Mouse (Mus musculus) hindbrain, embryonic 10.5 days (tissue): Measurements from ENCODE around the gene Leng1. TPM values are rescaled to one million over a fixed set of nuclear protein-coding genes. Genes with fewer than 3 reads are reported as not detected.
"Not testable (repeated sequence)": the region's sequence is repeated elsewhere in the genome, so short reads cannot be mapped to it uniquely, and the experiment has no call there.

Experiments used
- DNase-seq: peaks from one replicate; pipeline ENCODE4 v3.0.0-alpha.2; 2017; ENCODE audit warnings: low spot score
- H3K27ac ChIP-seq: fragments of 300-500 bp; sonication (generic); 2 replicates; pipeline ENCODE4 v1.5.1; 2016; ENCODE audit warnings: mild to moderate bottlenecking, moderate library complexity
- H3K27me3 ChIP-seq: fragments of 300-500 bp; sonication (generic); 2 replicates; pipeline ENCODE4 v1.6.1; 2016; ENCODE audit warnings: mild to moderate bottlenecking; ENCODE audit not compliant: poor library complexity, insufficient read depth, severe bottlenecking
- H3K36me3 ChIP-seq: fragments of 300-500 bp; sonication (generic); 2 replicates; pipeline ENCODE4 v1.6.1; 2016; ENCODE audit warnings: mild to moderate bottlenecking, moderate library complexity
- H3K4me1 ChIP-seq: fragments of 300-500 bp; sonication (generic); replicated peaks from 2 replicates; pipeline ENCODE4 v1.6.1; 2016; ENCODE audit warnings: mild to moderate bottlenecking
- H3K4me3 ChIP-seq: fragments of 300-500 bp; sonication (generic); 2 replicates; pipeline ENCODE4 v1.5.1; 2016; ENCODE audit warnings: mild to moderate bottlenecking, moderate library complexity
- H3K9me3 ChIP-seq: fragments of 300-500 bp; sonication (generic); 2 replicates; pipeline ENCODE4 v1.6.1; 2016; ENCODE audit warnings: mild to moderate bottlenecking, moderate library complexity
- WGBS: fragments of 180-500 bp; shearing (Covaris S2); methylation state at CpG from one replicate; pipeline ENCODE4 v1.1.7; 2016; 5-methylcytosine and 5-hydroxymethylcytosine counted together
- polyA plus RNA-seq: library from polyadenylated mRNA; unstranded; fragments of >200 nt; fragmentation: Nextera tagmentation; extraction: Ambion mirVana; gene quantifications from 2 replicates; pipeline ENCODE4 v1.2.1, GENCODE M21; 2016

The Leng1 gene
- polyA plus RNA-seq, 1 experiment from 2014 or later: 23.0 TPM

DNA sequence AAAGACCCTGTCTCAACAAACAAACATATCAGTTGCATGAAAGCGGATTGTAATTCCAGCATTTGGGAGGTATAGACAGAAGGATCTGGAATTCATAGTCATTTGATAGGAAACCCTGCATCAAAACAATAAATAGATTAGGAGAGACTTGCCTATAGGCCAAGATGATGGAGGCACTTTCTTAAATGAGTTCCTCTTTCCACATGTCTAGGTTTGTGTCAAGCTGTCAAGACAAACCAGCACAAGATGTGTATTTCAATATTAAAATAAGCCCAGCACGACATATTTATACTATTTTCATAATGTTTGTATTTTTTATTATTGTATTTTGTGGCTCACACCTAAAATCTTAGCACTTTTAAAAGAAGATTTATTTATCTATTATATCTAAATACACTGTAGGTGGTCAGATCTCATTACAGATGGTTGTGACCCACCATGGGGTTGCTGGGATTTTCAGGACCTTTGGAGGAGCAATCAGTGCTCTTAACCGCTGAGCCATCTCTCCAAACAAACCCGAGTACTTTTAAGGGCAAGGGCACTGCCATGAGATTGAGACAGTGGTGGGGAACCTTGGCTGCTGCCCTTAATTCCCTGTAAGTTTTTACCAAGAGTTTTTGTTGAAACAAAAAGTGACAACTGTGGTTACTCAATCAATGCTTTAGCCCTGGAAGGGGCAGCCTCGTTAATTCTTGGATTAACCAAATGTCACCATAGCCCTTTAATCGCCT lies 37.7 kb upstream of the Leng1 start:
- 21% methylated on average over 6 of the region's 6 CpGs for WGBS
- peak overlapping the region; percentile 97 for H3K27ac ChIP-seq
- peaks cover 75% of the 10 kb centered on the region for H3K36me3 ChIP-seq

DNA sequence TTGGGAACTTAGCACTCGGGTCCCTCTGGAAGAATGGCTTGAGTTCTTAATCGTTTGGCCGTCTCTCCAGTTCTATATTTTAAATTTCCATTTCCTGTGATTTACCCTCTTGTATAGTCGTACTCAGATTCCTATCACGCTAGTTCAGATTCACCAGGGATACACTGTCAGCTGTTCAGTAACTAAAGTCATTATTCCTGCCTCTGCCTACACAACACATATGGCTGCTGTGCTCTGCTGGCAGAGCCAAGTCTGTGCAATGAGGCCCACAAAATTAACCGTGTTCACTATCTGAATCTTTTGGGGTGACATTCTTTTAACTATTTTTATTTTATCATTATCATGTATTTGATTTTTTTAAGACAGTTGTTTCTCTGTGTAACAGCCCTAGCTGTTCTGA lies 32.8 kb upstream of the Leng1 start:
- Histone ChIP-seq H3K4me3 (no peak overlapping the region), H3K27me3 (no peaks in the 10 kb centered on the region), H3K36me3 (peaks cover 63% of the 10 kb centered on the region), H3K27ac (no peak overlapping the region), H3K9me3 (no peaks in the 10 kb centered on the region), H3K4me1 (peaks cover 18% of the 10 kb centered on the region)
- DNase-seq: no peak
- WGBS: 95% methylated on average over 6 of the region's 6 CpGs

More for the DNA sequence above, 37.7 kb upstream of the Leng1 start:
- Histone ChIP-seq H3K4me3 (peak overlapping the region; percentile 89), H3K9me3 (no peaks in the 10 kb centered on the region), H3K27me3 (no peaks in the 10 kb centered on the region), H3K4me1 (peaks cover 27% of the 10 kb centered on the region)
- no peak for DNase-seq

DNA sequence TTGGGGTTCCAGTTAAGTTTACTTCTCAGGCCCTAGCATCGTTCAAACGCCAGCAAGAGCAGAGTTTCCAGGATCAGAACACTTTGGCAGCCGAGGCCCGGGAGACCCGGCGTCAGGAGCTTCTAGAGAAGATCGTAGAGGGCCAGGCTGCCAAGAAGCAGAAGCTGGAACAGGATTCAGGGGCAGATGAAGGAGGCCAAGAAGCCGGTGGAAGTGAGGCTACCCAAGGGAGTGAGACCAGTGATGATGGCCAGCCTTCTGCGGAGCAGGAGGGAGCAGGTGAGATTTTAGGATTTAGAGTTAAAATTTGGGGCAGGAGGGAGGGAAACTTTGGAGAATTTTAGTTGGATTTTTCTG lies 29.3 kb upstream of the Leng1 start:
- H3K9me3 ChIP-seq, DNase-seq, H3K27me3 ChIP-seq: not testable (repeated sequence)
- Histone ChIP-seq H3K4me1 (peaks cover 28% of the 10 kb centered on the region), H3K4me3 (peak overlapping the region; percentile 72), H3K27ac (peak overlapping the region; percentile 92), H3K36me3 (peaks cover 45% of the 10 kb centered on the region)
- 13% methylated on average over 9 of the region's 9 CpGs for WGBS

DNA sequence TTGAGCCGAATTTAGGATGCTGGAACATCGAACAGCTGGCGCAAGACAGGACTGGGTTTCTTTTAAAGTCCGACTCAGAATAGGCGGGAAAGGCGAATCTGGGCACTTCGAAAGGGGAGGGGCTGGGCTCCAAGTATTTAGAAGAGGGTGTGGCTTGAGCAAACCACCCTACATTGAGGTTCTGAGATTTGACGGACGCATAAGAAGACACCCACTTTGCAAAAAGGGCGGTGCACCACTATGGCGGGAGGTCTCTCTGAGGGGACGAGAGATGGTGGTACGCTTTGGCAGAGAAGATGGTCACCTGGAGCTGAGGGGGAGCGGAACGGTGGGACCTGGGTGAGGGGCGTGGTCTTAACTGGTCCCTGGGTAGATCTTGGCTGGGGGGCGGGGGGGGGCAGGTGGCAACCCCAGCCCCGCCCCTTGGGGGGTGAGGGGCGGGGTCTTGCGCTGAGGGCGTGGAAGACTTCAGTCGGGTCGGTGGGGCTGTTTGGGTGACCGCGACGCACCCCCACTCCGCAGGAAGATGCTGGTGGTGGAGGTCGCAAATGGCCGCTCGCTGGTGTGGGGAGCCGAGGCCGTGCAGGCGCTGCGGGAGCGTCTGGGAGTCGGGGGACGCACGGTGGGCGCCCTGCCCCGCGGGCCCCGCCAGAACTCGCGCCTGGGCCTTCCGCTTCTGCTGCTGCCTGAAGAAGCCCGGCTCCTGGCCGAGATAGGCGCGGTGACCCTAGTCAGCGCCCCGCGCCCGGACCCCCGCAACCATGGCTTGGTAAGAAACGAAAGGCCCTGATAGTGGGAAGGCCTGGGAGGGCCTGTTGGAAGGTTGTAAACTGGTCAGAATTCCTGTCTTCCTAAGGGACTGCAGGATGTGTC lies 28.7 kb upstream of the Leng1 start:
- no peaks in the 10 kb centered on the region for H3K9me3 ChIP-seq
- DNase-seq: peak; percentile 83
- H3K27me3 ChIP-seq: no peaks in the 10 kb centered on the region
- peak overlapping the region; percentile 72 for H3K4me3 ChIP-seq
- H3K4me1 ChIP-seq: peaks cover 28% of the 10 kb centered on the region
- under 1% methylated on average over 54 of the region's 55 CpGs for WGBS
- H3K27ac ChIP-seq: peak overlapping the region; percentile 92
- H3K36me3 ChIP-seq: peaks cover 39% of the 10 kb centered on the region

DNA sequence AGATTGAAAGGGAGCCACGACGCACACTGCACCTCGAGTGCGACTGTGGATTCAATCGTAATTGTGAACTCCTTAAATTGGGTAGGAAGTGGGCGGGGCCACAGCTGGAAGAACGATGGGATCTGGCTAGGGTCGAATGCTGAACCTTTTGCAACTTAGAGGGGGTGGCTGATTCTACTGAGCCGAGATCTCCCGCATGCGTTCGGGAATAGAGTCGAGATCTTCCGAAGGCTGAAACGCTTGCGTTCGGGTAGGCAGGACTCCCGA lies 28.1 kb upstream of the Leng1 start:
- H3K4me3 ChIP-seq: peak overlapping the region; percentile 72
- DNase-seq: no peak
- peaks cover 28% of the 10 kb centered on the region for H3K4me1 ChIP-seq
- no peaks in the 10 kb centered on the region for H3K9me3 ChIP-seq
- H3K36me3 ChIP-seq: peaks cover 34% of the 10 kb centered on the region
- no peaks in the 10 kb centered on the region for H3K27me3 ChIP-seq
- peak overlapping the region; percentile 92 for H3K27ac ChIP-seq
- under 1% methylated on average over 18 of the region's 18 CpGs for WGBS

DNA sequence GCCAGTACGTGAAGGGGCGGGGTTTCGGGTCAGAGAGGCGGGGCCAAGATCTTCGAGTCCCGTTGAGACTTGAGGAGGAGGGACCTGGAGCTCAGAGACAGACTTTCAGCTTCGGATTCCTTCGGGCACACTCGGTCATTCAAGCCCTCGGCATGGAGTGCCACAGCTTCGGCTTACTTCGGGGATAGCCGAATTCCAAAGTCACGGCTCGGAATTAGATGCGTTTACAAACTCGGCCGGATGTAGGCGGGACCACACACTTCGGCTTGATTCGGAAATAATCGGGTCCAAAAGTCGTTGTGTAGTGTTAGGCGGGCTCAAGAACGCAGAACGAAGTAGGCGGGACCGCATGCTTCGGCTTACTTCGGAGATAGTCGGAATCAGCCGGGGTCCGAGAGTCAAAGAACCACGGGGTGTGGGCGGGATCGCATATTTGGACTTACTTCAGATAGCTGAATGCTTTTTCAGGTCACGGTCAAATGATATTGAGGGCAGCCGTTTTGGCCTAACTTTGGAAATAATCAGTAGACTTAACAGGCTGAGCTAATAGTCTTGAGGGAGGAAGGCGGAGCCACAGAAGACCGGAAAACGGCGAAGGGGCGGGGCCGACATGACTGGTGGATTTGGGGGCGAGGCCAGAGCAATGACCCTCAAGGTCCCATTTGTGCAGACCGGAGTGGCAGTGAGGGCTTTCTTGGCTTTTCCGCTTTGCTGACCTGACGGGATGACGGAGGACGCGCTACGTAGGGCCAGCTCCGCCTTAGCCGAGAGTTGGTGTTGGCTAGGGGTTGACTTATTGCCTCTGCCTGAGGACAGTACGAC lies 27.6 kb upstream of the Leng1 start, which contains the start of gene Mboat7:
TSS of gene Mboat7 (minus strand) at position 537 of the 822 bp plus-strand sequence.
- WGBS: under 1% methylated on average over 55 of the region's 55 CpGs
- peaks cover 28% of the 10 kb centered on the region for H3K4me1 ChIP-seq
- peak within 1 kb of the TSS; percentile 72 for H3K4me3 ChIP-seq
- H3K27me3 ChIP-seq: no peaks in the 10 kb centered on the region
- H3K27ac ChIP-seq: peak within 1 kb of the TSS; percentile 92
- H3K9me3 ChIP-seq: no peaks in the 10 kb centered on the region
- H3K36me3 ChIP-seq: peaks cover 32% of the 10 kb centered on the region
- peak; percentile 96 for DNase-seq

DNA sequence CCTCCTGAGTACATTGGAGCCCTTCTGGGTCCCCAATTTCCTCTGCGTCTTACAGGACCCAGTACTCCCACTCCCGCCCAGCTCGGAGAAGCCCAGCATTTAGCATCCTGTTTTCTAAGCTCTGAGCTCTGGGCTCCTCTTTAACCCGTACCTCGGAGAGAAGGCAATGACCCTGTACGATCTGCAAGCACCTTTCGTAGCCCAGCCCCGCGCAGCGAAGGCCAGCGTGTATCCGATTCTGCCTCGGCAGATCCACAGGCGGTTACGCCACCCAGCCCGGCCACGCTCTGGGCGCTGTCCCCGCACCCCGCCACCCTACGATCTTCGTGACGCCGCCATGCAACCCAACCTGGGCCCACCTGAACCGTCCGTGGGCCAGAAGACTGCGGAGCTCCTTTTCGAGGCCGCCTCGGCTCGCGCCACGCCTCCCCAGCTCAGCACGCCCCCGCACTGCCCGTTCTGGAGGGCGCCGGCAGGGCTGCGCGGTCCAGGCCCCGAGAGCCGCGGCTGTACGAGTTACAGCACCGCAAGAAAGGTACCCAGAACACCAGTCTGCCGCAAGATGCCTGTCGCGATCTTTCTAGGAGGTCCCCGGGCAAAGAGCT lies 26.8 kb upstream of the Leng1 start, which contains the start of gene Tsen34:
TSS of gene Tsen34 (plus strand) at position 482 of the 605 bp plus-strand sequence.
- WGBS: under 1% methylated on average over 49 of the region's 49 CpGs

DNA sequence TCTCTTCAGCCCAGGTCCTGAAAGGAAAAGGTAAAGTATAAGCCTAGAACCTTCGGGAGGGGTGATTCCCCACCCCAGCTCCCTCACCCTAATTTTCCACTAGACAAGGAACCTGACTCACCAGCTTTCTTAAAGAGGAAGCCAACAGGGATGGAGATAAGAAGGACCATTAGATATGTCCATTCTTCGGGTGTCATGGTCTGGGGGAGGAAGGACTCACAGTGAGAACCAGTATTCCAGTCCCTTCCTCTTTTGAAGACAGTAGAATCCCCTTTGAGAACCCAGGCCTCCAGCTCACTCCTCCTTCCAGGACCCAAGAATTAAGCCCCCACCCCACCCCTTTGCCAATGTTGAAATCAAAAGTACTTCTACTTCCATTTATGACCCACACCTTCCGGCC lies 26.3 kb upstream of the Leng1 start:
- Histone ChIP-seq H3K27me3 (no peaks in the 10 kb centered on the region), H3K27ac (peak overlapping the region; percentile 92), H3K4me3 (peak overlapping the region; percentile 72), H3K36me3 (peaks cover 31% of the 10 kb centered on the region), H3K9me3 (no peaks in the 10 kb centered on the region), H3K4me1 (peaks cover 28% of the 10 kb centered on the region)
- 50% methylated on average over 3 of the region's 3 CpGs for WGBS
- DNase-seq: no peak

More for the DNA sequence above, 26.8 kb upstream of the Leng1 start, which contains the start of gene Tsen34:
- peak within 1 kb of the TSS; percentile 92 for H3K27ac ChIP-seq
- peaks cover 31% of the 10 kb centered on the region for H3K36me3 ChIP-seq
- H3K4me1 ChIP-seq: peaks cover 28% of the 10 kb centered on the region
- no peaks in the 10 kb centered on the region for H3K9me3 ChIP-seq
- H3K27me3 ChIP-seq: no peaks in the 10 kb centered on the region
- H3K4me3 ChIP-seq: peak within 1 kb of the TSS; percentile 72
- DNase-seq: no peak

DNA sequence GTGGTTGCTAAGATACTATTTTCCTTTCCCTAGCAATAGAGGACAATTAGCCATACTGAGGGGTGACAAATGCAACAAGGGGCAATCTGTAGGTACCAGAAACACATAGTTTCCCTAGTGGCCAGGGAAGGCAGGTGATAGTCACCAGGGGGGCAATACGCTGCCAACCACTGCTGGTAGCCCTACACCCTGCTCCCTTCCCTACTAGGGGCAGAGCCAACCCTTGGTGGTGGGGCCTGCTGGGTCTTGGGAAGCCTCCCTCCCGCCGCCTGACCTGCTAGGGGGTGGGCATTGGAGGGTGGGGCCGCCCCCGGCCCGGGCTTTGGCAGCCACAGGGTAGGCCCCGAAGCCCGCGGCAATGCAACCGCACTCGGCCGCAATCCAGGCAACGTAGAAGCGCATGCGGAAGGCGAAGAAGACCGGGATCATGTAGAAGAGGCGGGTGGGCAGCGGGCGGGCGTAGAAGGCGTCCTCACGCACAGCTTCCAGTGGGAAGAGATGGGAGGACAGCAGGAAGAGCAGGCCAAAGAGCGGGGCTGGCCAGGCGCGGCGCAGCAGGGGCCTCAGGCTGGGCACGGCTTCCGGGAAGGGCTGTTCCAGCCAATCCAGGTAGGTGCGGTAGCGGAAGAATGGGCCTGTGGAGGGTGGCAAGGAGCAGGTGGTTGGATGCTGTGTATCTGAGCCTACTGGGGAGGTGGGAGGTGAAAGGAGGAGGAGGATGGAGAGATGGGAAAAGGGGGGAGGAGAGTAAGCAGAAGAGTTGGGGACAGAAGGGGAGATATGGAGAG lies 20.0 kb upstream of the Leng1 start:
- DNase-seq: no peak
- Histone ChIP-seq H3K27ac (peak overlapping the region; percentile 40; the same call in 1 of the 2 replicates), H3K9me3 (no peaks in the 10 kb centered on the region), H3K36me3 (peaks cover 50% of the 10 kb centered on the region), H3K4me1 (peaks cover 24% of the 10 kb centered on the region), H3K27me3 (no peaks in the 10 kb centered on the region), H3K4me3 (no peak overlapping the region)
- WGBS: 80% methylated on average over 31 of the region's 31 CpGs

DNA sequence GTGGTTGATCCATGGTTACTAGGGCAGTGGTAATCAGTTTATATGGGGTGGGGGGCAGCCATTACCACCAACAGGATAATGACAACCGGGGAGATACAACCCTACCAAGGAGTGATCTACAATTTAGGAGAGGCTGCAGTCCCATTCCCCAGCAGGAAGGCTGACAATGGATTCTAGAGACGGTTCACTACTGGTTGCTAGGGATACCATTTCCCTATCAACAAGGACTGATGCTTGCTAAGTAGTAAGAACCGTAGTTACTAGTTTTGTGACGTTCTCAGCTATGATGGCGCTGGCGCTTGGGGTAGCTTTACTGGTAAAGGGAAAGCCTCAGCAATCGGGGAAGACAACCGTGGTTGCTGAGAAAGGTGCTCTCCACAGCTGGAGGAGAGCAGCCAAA lies 19.1 kb upstream of the Leng1 start:
- no peaks in the 10 kb centered on the region for H3K9me3 ChIP-seq

DNA sequence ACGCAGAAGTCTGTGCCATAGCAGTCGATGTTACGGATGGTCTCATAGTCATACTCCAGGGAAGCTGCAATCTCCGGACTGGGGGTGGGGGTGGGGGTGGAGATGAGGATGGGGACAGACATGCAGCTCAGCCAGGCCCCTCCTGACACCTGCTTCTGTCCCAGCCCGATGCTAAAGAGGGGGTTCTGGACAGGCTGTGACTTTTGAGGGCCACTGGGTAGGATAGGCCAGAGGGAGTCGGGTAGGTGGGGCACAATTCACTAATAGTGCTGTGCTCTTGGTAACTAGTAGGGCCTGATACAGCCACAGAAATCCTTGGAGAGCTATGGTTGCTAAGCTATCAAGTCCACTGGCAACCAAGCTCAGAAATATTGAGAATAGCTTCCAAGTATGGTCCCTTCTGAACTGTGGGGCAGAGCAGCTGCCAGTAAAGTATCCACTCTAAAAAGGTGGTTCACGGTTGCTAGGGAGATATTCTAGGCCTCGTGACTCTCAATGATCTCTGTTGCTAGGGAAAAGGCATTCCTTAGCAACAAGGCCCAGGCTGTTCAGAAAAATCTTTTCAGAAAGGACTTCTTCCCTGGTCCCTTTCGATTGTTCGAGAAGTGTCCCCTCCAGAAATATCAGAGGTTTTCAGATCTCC lies 18.4 kb upstream of the Leng1 start:
- no peaks in the 10 kb centered on the region for H3K27me3 ChIP-seq
- H3K36me3 ChIP-seq: peaks cover 57% of the 10 kb centered on the region
- 68% methylated on average over 10 of the region's 10 CpGs for WGBS
- H3K4me3 ChIP-seq: no peak overlapping the region
- peak overlapping the region; percentile 74 for H3K27ac ChIP-seq
- no peak for DNase-seq
- peaks cover 24% of the 10 kb centered on the region for H3K4me1 ChIP-seq
- no peaks in the 10 kb centered on the region for H3K9me3 ChIP-seq

More for the DNA sequence above, 19.1 kb upstream of the Leng1 start:
- Histone ChIP-seq H3K36me3 (peaks cover 53% of the 10 kb centered on the region), H3K4me1 (peaks cover 24% of the 10 kb centered on the region), H3K4me3 (no peak overlapping the region), H3K27ac (peak overlapping the region; percentile 37; the same call in 1 of the 2 replicates), H3K27me3 (no peaks in the 10 kb centered on the region)
- WGBS: 79% methylated on average over 8 of the region's 8 CpGs
- DNase-seq: no peak
